Mouse (Mus musculus): ENCODE measurements around the gene Gli3.

GRCm38 (mm10) chr13:15549466-15549865 lies 86.4 kb downstream of the Gli3 start:
- TF ChIP-seq CTCF (IDR thresholded peaks at IDR 0.05; ENCODE audit: low read depth, low read length) (no peak), POLR2A (IDR thresholded peaks at IDR 0.05; ENCODE audit: borderline replicate concordance, low read depth, low read length) (no peak)

Measured in bone marrow macrophage, adult 2 months (primary cell).